Mouse (Mus musculus) MEL-GATA-1-ER (cell line): ENCODE results near the gene Tgfbr3.

ENCODE experiments used
- DNase-seq: peaks from one replicate; pipeline ENCODE4 v3.0.0-alpha.2; 2012; ENCODE audit warnings: low read depth; ENCODE audit errors: extremely low read depth

The Tgfbr3 gene

GRCm38 (mm10) chr5:107289234-107289764 is at the start of gene Tgfbr3:
TSS of gene Tgfbr3 (minus strand) at chr5:107289629.
- DNase-seq, result no peak

- DNase-seq, result peak; percentile 59
These were observed 41.5 kb upstream of the Tgfbr3 start, which contains the start of gene Brdt for GRCm38 (mm10) chr5:107330916-107331421. TSS of gene Brdt (plus strand) at chr5:107331159.

- DNase-seq, result no peak
These were observed 31.3 kb upstream of the Tgfbr3 start for GRCm38 (mm10) chr5:107320703-107321102.

GRCm38 (mm10) chr5:107317141-107317540 is 27.7 kb upstream of the Tgfbr3 start:
- DNase-seq, result no peak

- DNase-seq, result no peak
These were observed 18.0 kb upstream of the Tgfbr3 start for GRCm38 (mm10) chr5:107307432-107307831.

DNA sequence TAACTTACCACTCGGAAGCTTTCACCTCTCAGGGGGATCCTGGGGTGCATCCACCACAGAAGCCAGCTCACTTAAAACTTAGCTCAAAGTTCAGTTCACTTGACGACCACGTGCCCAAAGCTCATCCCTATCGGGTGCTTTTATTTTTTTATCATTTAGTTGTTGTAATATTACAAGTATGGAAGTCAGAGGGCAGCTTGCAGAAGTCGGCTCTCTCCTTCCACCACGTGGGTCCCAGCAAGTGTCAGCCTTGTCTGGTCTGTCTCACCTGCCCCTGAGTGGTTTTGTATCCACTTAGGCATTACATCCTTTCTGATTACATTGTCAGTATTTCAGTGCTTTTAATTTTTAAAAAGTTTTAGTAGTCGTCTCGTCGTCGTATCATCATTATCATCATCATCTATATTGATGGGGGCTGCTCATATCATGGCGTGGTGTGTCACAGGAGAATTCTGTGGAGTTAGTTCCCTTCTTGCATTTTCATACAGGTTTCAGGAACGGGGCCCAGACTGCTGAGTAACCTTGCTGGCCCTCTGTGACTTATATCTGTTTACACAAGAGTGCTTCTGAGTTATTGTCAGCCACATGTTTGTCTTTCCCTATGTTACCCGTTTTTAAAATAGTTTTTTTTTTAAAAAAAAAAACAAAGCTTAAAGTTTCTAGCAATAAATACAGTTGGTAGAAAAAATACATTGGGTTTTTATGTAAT is 14.8 kb upstream of the Tgfbr3 start:
- DNase-seq, result no peak

DNA sequence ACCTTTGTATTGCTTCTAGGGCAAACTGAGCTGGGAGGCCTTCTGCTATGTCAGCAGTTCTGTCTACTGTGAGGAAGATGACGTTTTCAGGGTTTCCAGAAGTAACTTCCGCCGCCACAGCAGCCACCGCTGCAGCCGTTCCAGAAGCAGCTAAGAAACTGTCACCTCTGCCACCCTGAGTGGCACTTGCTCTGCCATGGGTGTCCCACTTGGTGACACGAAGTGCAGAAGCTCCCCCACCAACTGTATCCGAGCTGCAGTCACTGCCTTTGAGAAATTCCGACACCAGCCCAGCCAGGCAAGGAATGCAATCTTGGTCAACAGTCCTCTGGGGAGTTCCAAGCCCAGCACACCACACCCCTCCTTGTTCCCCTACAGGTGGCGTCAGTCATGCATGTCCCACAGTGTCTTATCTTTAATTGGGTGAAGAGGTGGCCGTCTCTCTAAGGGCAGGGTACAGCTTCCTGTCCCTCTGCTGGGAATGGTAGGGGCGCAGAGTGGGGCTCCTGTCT is 14.0 kb upstream of the Tgfbr3 start:
- DNase-seq, result no peak

DNA sequence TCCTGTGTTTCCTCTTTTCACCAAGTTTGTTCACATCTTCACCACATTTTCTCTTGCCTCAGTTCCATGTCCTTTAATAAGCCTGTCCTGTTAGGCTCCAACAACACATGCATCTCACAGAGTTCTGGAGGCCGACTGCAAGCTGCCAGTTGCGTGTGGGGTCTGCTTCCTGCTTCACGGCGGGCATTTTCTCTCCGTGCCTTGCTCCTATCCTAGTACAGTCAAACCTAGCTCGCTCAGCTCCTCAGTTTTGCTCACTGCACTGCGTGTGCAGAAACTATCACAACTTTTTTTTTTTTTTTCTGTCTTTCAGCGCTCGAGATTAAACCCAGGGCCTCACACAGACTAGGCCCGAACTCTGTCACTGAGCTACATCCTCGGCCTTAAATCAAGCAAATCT is 9.4 kb upstream of the Tgfbr3 start:
- no peak for DNase-seq

- DNase-seq, result no peak
These were observed 7.3 kb upstream of the Tgfbr3 start for GRCm38 (mm10) chr5:107296512-107297322.

GRCm38 (mm10) chr5:107295817-107296511 is 6.5 kb upstream of the Tgfbr3 start:
- no peak for DNase-seq

- DNase-seq, result peak; percentile 8
These were observed 5.8 kb upstream of the Tgfbr3 start for GRCm38 (mm10) chr5:107295061-107295816.

GRCm38 (mm10) chr5:107294041-107294440 is 4.6 kb upstream of the Tgfbr3 start:
- DNase-seq, result no peak

- no peak for DNase-seq
These were observed 557 bp upstream of the Tgfbr3 start for GRCm38 (mm10) chr5:107289986-107290385.

DNA sequence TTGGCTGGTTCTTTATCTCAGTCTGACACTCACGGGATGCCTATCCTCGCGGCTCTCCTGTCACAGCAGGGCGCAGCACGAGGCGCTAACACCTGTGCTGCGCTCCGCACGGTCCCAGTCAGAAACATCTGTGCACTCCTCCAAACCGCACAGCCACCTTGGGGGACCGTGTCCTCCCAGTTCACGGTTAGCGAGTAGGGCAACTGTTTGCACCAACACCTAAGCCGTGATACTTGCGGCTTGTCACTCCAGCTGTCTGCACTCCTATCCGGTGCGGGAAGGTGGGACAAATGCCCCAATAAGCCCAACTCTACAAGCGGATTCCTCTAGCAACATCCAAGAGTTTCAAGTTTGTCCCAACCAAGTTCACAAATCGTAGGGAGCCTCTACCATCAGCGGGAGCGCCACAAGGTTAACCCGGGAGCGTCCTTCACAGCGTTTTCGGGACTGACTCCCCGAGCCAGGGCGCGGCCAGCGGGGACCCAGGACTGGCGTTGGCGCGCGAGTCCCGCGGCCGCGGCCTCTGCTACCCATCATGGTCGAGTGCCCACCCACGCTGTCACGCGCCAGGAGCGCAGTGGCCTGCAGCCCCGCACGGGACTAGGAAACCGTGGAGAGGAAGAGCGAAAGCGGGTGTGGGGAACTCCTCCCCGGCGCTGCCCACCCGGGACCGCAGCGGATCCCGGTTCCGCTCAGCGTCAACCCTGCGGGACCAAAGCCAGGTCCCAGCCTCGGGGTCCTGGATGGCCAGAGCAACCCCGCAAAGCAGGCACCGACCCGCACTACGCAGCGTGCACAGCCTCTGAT is 799 bp downstream of the Tgfbr3 start:
- no peak for DNase-seq

DNA sequence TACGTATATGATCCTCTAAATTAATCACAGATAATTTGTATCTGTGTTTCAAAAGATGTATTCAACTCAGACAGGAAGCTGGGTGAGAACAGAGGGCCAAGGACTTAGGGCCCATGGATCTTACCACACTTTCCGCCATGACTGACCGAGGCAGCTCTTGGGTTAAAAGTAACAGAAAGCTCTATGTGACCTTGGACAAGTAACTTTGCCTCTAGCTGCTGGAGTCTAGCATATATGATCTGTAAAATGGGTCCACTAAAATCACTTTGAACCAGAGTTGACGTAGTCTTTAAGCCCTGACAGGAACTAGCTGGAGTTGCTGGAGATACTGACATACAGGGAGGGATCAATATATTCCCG is 1.5 kb downstream of the Tgfbr3 start:
- no peak for DNase-seq

DNA sequence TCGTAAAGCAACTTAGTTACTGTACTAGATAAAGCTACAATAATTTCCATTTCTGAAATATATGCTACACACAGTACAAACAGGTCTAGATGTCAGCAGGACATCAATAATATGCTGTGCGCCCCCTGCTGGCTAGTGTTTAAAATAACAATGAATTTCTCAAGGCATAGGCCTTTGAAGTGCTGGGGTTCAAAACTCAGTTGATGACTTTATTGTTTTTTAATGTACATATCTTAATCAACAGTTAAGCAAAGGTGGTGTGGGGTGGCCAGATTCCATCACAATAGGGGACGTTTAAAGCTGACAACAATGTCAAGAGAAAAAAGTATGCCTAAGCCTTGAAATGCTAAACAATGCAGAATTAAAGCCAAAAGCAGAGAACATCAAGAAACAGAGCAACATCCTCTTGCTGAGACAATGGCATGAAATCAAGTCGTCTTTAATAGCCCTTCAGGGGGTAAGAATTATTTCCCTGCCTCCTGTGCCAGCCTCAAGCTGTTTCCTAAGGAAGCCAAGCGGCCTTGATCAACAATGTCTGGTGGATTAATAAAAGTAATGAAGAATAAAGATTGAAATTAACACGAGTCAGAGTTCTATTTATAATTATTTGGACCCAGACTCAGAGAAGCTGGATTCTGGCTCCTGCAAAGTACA is 2.0 kb downstream of the Tgfbr3 start:
- DNase-seq, result peak; percentile 42

DNA sequence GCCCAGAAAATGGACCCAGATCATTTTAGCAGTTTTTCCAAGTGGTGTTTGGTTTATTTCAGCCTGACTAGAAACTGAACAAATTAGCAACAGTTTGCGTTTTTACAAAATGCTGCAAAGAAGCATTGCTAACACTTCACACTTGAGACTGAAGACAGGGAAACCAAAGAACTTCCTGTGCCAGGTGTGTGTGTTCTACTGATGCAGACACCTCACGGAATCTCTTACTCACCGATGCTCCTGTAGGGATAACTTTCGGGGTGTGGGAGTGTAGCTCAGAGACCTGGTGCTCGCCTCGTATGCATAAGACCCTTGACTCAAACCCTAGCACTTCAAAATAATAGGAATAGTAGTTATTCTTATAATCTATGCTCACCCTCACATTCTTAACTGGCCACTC is 3.9 kb downstream of the Tgfbr3 start:
- DNase-seq, result no peak

- DNase-seq, result no peak
These were observed 5.4 kb downstream of the Tgfbr3 start for GRCm38 (mm10) chr5:107283935-107284524.
